Mouse (Mus musculus): ENCODE measurements at regions not wholly inside any gene's neighbourhood (a gene's known extent, or its start where the extent isn't known, plus 50 kb on each side); places are given as distances from the start of the nearest gene placed in this dataset.

DNA sequence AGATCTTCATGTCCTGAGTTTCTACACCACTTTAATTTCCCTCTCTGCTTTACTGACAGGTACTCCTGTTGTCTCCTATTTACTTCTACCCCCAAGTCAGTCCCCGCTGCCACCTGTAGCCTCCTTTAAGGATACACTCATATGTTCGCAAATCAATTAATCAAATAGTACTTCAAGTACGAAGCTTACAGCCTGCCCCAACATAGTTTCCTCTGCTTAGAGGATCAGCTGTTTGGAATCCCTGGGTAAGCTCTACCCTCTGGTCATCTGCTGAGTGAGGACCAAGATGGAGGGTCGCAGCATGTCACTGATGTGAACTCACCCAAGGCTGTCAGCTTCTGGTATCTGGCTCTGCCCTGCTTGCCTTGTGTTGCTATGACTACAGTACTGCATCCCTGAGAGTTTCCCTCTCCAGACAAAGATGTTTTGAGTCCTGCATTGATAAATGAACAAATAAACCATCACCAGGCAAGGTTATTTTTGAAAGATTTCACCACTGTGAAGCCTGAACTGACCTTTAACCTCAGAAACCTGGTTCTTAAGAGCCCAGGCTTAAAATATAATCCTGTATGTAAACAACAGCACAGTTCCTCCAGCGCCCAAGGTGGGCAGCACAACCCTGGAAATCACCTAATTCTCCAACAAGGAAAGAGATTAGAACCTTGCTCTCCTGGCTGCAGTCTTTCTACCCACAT is 159.6 kb upstream of the Foxq1 start:
- Histone ChIP-seq H3K9me3 (replicated peaks) (no peaks in the 10 kb centered on the region), H3K36me3 (replicated peaks) (no peaks in the 10 kb centered on the region), H3K4me1 (ENCODE audit: insufficient read depth, low read depth, low read length) (no peaks in the 10 kb centered on the region), H3K27me3 (ENCODE audit: insufficient read depth, low read length) (no peaks in the 10 kb centered on the region), H3K4me3 (ENCODE audit: low read depth, low read length) (no peak overlapping the region)
- no peak for DNase-seq (ENCODE audit: low spot score)
- no peak for ATAC-seq (ENCODE audit: extremely low read depth, insufficient number of reproducible peaks, low FRiP score, poor library complexity, severe bottlenecking)
- TF ChIP-seq POLR2AphosphoS5 (IDR thresholded peaks at IDR 0.05; ENCODE audit: insufficient replicate concordance, low read depth, low read length) (no peak), CTCF (IDR thresholded peaks at IDR 0.05; ENCODE audit: low read depth, low read length) (no peak), GATA2 (IDR thresholded peaks at IDR 0.05; ENCODE audit: borderline replicate concordance, low read depth, low read length) (no peak), GATA1 (IDR thresholded peaks at IDR 0.05; ENCODE audit: borderline replicate concordance, low read length) (no peak), TAL1 (conservative IDR thresholded peaks at IDR 0.05; ENCODE audit: low read depth, low read length) (no peak)

DNA sequence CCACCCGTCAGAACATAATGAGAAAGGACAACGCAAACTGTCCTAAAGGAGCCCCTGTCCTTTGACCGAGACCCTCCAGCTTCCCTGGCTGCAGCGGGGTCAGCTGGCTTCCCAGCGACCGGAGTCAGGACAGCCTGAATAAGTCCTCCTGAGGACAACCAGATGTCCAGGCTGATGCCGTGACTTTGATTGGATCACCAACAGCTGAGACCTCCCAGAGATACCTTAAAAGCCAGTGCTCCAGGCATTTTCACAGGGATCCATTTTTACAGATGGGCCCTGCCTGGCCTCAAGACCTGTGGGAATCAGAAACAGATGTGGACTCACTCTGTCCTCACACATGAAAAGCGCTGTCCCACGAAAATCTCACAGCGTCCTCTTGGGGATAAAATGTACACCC is 158.7 kb upstream of the Foxq1 start:
- no peaks in the 10 kb centered on the region for H3K27me3 ChIP-seq (ENCODE audit: insufficient read depth, low read length)
- no peak overlapping the region for H3K4me3 ChIP-seq (ENCODE audit: low read depth, low read length)
- ATAC-seq (ENCODE audit: extremely low read depth, insufficient number of reproducible peaks, low FRiP score, poor library complexity, severe bottlenecking) (no peak), DNase-seq (ENCODE audit: low spot score) (no peak)
- no peaks in the 10 kb centered on the region for H3K36me3 ChIP-seq (replicated peaks)
- TF ChIP-seq TAL1 (conservative IDR thresholded peaks at IDR 0.05; ENCODE audit: low read depth, low read length) = no peak
- TF ChIP-seq POLR2AphosphoS5 (IDR thresholded peaks at IDR 0.05; ENCODE audit: insufficient replicate concordance, low read depth, low read length) = no peak
- no peak for TF ChIP-seq GATA1 (IDR thresholded peaks at IDR 0.05; ENCODE audit: borderline replicate concordance, low read length)
- no peaks in the 10 kb centered on the region for H3K9me3 ChIP-seq (replicated peaks)
- no peaks in the 10 kb centered on the region for H3K4me1 ChIP-seq (ENCODE audit: insufficient read depth, low read depth, low read length)

DNA sequence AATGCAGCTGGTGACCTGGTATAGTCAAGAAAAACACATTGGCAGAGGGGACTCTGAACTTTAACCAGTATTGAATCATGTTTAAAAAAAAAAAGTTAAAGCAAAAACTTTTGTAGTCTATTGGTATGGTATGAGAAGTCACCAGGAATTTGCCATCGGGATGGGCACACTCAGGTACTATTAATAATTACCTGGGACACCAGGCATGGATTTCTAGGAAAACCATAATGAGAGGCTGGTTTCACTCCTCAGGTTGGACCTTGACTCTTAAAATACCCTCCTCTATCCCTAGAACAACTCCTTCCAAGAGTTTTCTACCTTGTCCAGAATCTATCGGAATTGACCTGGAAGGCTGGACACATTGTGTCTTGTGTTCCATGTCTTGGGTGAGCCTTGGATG is 155.5 kb upstream of the Foxq1 start:
- no peak overlapping the region for H3K4me3 ChIP-seq (ENCODE audit: low read depth, low read length)
- TF ChIP-seq CTCF (IDR thresholded peaks at IDR 0.05; ENCODE audit: low read depth, low read length) (no peak), TAL1 (conservative IDR thresholded peaks at IDR 0.05; ENCODE audit: low read depth, low read length) (no peak), GATA2 (IDR thresholded peaks at IDR 0.05; ENCODE audit: borderline replicate concordance, low read depth, low read length) (no peak), GATA1 (IDR thresholded peaks at IDR 0.05; ENCODE audit: borderline replicate concordance, low read length) (no peak), POLR2AphosphoS5 (IDR thresholded peaks at IDR 0.05; ENCODE audit: insufficient replicate concordance, low read depth, low read length) (no peak)
- DNase-seq (ENCODE audit: low spot score) (no peak), ATAC-seq (ENCODE audit: extremely low read depth, insufficient number of reproducible peaks, low FRiP score, poor library complexity, severe bottlenecking) (no peak)
- no peaks in the 10 kb centered on the region for H3K9me3 ChIP-seq (replicated peaks)
- H3K4me1 ChIP-seq (ENCODE audit: insufficient read depth, low read depth, low read length) = no peaks in the 10 kb centered on the region
- H3K36me3 ChIP-seq (replicated peaks) = no peaks in the 10 kb centered on the region
- H3K27me3 ChIP-seq (ENCODE audit: insufficient read depth, low read length) = peaks cover 2% of the 10 kb centered on the region

- no peak for ATAC-seq (ENCODE audit: extremely low read depth, insufficient number of reproducible peaks, low FRiP score, poor library complexity, severe bottlenecking)
- peaks cover 2% of the 10 kb centered on the region for H3K27me3 ChIP-seq (ENCODE audit: insufficient read depth, low read length)
Observed at GRCm38 (mm10) chr13:31405312-31405711, 150.6 kb upstream of the Foxq1 start.

DNA sequence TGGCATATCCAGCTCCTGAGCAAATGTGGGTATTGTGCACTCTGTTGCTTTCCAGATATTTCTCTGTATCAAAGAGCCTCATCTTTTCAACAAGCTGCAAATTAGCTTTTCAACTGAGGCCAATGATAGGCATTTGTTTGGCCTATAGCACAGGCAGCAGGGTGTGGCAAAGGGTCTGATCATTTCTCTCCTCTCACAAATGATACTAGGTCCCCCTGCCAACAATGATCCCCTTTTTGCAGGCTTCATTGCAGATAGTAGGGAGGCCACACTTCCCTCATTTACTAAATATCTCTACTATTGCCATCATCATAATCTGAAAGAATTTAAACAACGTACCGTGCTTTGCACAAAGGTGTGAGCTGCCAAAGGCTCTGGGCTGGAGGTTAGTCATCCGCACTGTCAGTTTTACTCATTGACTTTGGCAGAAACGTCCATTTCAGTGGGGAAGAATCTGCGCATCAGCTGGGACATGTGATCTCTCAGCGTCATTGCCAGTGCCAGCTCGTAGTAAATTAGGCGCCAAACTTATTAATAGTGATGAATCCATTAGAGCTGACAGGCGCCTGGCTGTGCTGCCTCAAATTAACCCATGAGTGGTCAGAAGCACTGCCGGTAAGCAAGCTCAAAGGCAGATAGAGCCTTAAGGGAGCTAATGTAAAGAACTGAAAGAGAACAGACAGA is 147.4 kb upstream of the Foxq1 start:
- TF ChIP-seq GATA2 (IDR thresholded peaks at IDR 0.05; ENCODE audit: borderline replicate concordance, low read depth, low read length) = no peak
- no peak for TF ChIP-seq POLR2AphosphoS5 (IDR thresholded peaks at IDR 0.05; ENCODE audit: insufficient replicate concordance, low read depth, low read length)
- TF ChIP-seq CTCF (IDR thresholded peaks at IDR 0.05; ENCODE audit: low read depth, low read length) = no peak
- TF ChIP-seq GATA1 (IDR thresholded peaks at IDR 0.05; ENCODE audit: borderline replicate concordance, low read length) = no peak
- TF ChIP-seq TAL1 (conservative IDR thresholded peaks at IDR 0.05; ENCODE audit: low read depth, low read length) = no peak
- Histone ChIP-seq H3K9me3 (replicated peaks) (no peaks in the 10 kb centered on the region), H3K4me1 (ENCODE audit: insufficient read depth, low read depth, low read length) (no peaks in the 10 kb centered on the region), H3K36me3 (replicated peaks) (no peaks in the 10 kb centered on the region), H3K27me3 (ENCODE audit: insufficient read depth, low read length) (peaks cover 4% of the 10 kb centered on the region), H3K4me3 (ENCODE audit: low read depth, low read length) (no peak overlapping the region)
- ATAC-seq (ENCODE audit: extremely low read depth, insufficient number of reproducible peaks, low FRiP score, poor library complexity, severe bottlenecking) (no peak), DNase-seq (ENCODE audit: low spot score) (no peak)

More at GRCm38 (mm10) chr13:31405312-31405711, 150.6 kb upstream of the Foxq1 start:
- Histone ChIP-seq H3K36me3 (replicated peaks) (no peaks in the 10 kb centered on the region), H3K4me3 (ENCODE audit: low read depth, low read length) (no peak overlapping the region), H3K4me1 (ENCODE audit: insufficient read depth, low read depth, low read length) (no peaks in the 10 kb centered on the region), H3K9me3 (replicated peaks) (no peaks in the 10 kb centered on the region)
- TF ChIP-seq TAL1 (conservative IDR thresholded peaks at IDR 0.05; ENCODE audit: low read depth, low read length) (no peak), POLR2AphosphoS5 (IDR thresholded peaks at IDR 0.05; ENCODE audit: insufficient replicate concordance, low read depth, low read length) (no peak), GATA1 (IDR thresholded peaks at IDR 0.05; ENCODE audit: borderline replicate concordance, low read length) (no peak), GATA2 (IDR thresholded peaks at IDR 0.05; ENCODE audit: borderline replicate concordance, low read depth, low read length) (no peak), CTCF (IDR thresholded peaks at IDR 0.05; ENCODE audit: low read depth, low read length) (no peak)
- no peak for DNase-seq (ENCODE audit: low spot score)

- H3K9me3 ChIP-seq (replicated peaks) = no peaks in the 10 kb centered on the region
- no peaks in the 10 kb centered on the region for H3K4me1 ChIP-seq (ENCODE audit: insufficient read depth, low read depth, low read length)
- TF ChIP-seq CTCF (IDR thresholded peaks at IDR 0.05; ENCODE audit: low read depth, low read length) (no peak), POLR2AphosphoS5 (IDR thresholded peaks at IDR 0.05; ENCODE audit: insufficient replicate concordance, low read depth, low read length) (no peak), GATA2 (IDR thresholded peaks at IDR 0.05; ENCODE audit: borderline replicate concordance, low read depth, low read length) (no peak), GATA1 (IDR thresholded peaks at IDR 0.05; ENCODE audit: borderline replicate concordance, low read length) (no peak), TAL1 (conservative IDR thresholded peaks at IDR 0.05; ENCODE audit: low read depth, low read length) (no peak)
- H3K36me3 ChIP-seq (replicated peaks) = no peaks in the 10 kb centered on the region
- H3K27me3 ChIP-seq (ENCODE audit: insufficient read depth, low read length) = peaks cover 2% of the 10 kb centered on the region
- no peak for DNase-seq (ENCODE audit: low spot score)
- no peak overlapping the region for H3K4me3 ChIP-seq (ENCODE audit: low read depth, low read length)
- no peak for ATAC-seq (ENCODE audit: extremely low read depth, insufficient number of reproducible peaks, low FRiP score, poor library complexity, severe bottlenecking)
Observed at GRCm38 (mm10) chr13:31409123-31409513, 146.8 kb upstream of the Foxq1 start.
